Mouse (Mus musculus) E14TG2a.4 (cell line): ENCODE results near the gene Taf3.

Source experiments
- H3K27me3 ChIP-seq: 2 replicates; pipeline ENCODE4 v1.6.1; 2014; ENCODE audit warnings: low read length, control low read depth; ENCODE audit not compliant: insufficient read depth
- H3K36me3 ChIP-seq: 2 replicates; pipeline ENCODE4 v1.6.1; 2014; ENCODE audit warnings: low read length, control low read depth; ENCODE audit not compliant: insufficient read depth
- H3K4me1 ChIP-seq: replicated peaks from 2 replicates; pipeline ENCODE4 v1.6.1; 2014; ENCODE audit warnings: low read depth, low read length, control low read depth
- H3K4me3 ChIP-seq: replicated peaks from 2 replicates; pipeline ENCODE4 v1.5.1; 2014; ENCODE audit warnings: mild to moderate bottlenecking, low read length
- H3K9me3 ChIP-seq: 2 replicates; pipeline ENCODE4 v1.6.1; 2014; ENCODE audit warnings: low read length, control low read depth
- CTCF ChIP-seq: conservative IDR thresholded peaks from 2 replicates; pipeline ENCODE4 v1.5.1; 2014; ENCODE audit warnings: low read length
- NANOG ChIP-seq: IDR thresholded peaks from 2 replicates; pipeline ENCODE4 v1.6.1; 2014; ENCODE audit warnings: borderline replicate concordance, low read length, mixed read lengths
- POU5F1 ChIP-seq: IDR thresholded peaks from 2 replicates; pipeline ENCODE4 v1.6.1; 2014; ENCODE audit warnings: low read length, borderline replicate concordance

The Taf3 gene

GRCm38 (mm10) chr2:9926905-9927283, 121.5 kb downstream of the Taf3 start:
- peaks cover 21% of the 10 kb centered on the region; the same call in 1 of the 2 replicates for H3K36me3 ChIP-seq
- TF ChIP-seq NANOG (no peak), POU5F1 (no peak), CTCF (no peak)
- H3K27me3 ChIP-seq: no peaks in the 10 kb centered on the region
- peaks cover 10% of the 10 kb centered on the region for H3K4me1 ChIP-seq
- no peaks in the 10 kb centered on the region for H3K9me3 ChIP-seq
- H3K4me3 ChIP-seq: no peak overlapping the region

- Histone ChIP-seq H3K27me3 (no peaks in the 10 kb centered on the region), H3K36me3 (peaks cover 21% of the 10 kb centered on the region; the same call in 1 of the 2 replicates), H3K4me3 (no peak overlapping the region), H3K4me1 (peaks cover 10% of the 10 kb centered on the region), H3K9me3 (no peaks in the 10 kb centered on the region)
- TF ChIP-seq CTCF: no peak
Measured at GRCm38 (mm10) chr2:9926194-9926904, 122.0 kb downstream of the Taf3 start.

GRCm38 (mm10) chr2:9918691-9919471, 129.5 kb downstream of the Taf3 start:
- TF ChIP-seq POU5F1 (no peak), CTCF (no peak), NANOG (no peak)
- no peaks in the 10 kb centered on the region for H3K27me3 ChIP-seq
- no peak overlapping the region for H3K4me3 ChIP-seq
- H3K4me1 ChIP-seq: peaks cover 12% of the 10 kb centered on the region
- H3K36me3 ChIP-seq: peaks cover 52% of the 10 kb centered on the region
- no peaks in the 10 kb centered on the region for H3K9me3 ChIP-seq

GRCm38 (mm10) chr2:9917602-9918001, 130.8 kb downstream of the Taf3 start:
- TF ChIP-seq CTCF: no peak
- TF ChIP-seq POU5F1: no peak
- TF ChIP-seq NANOG: no peak
- peaks cover 8% of the 10 kb centered on the region; the same call in 1 of the 2 replicates for H3K4me1 ChIP-seq
- no peaks in the 10 kb centered on the region for H3K9me3 ChIP-seq
- no peaks in the 10 kb centered on the region for H3K27me3 ChIP-seq
- no peak overlapping the region for H3K4me3 ChIP-seq
- peaks cover 49% of the 10 kb centered on the region for H3K36me3 ChIP-seq

GRCm38 (mm10) chr2:9905995-9906394, 142.4 kb downstream of the Taf3 start:
- H3K27me3 ChIP-seq: 0 out of 2 replicates have a peak, but pooled peaks cover 2% of the 10 kb centered on the region
- no peaks in the 10 kb centered on the region for H3K9me3 ChIP-seq
- peaks cover 23% of the 10 kb centered on the region for H3K4me1 ChIP-seq
- TF ChIP-seq CTCF: no peak
- no peak for TF ChIP-seq NANOG
- no peak for TF ChIP-seq POU5F1
- no peaks in the 10 kb centered on the region for H3K36me3 ChIP-seq
- no peak overlapping the region for H3K4me3 ChIP-seq

- Histone ChIP-seq H3K4me3 (no peak overlapping the region), H3K27me3 (peaks cover 12% of the 10 kb centered on the region), H3K9me3 (no peaks in the 10 kb centered on the region), H3K4me1 (peaks cover 32% of the 10 kb centered on the region), H3K36me3 (no peaks in the 10 kb centered on the region)
- TF ChIP-seq NANOG (no peak), CTCF (no peak), POU5F1 (no peak)
Measured at GRCm38 (mm10) chr2:9903854-9904560, 144.4 kb downstream of the Taf3 start.

- Histone ChIP-seq H3K27me3 (peaks cover 70% of the 10 kb centered on the region), H3K36me3 (no peaks in the 10 kb centered on the region), H3K4me3 (no peak overlapping the region), H3K9me3 (no peaks in the 10 kb centered on the region), H3K4me1 (peaks cover 49% of the 10 kb centered on the region)
- TF ChIP-seq CTCF (no peak), NANOG (peak; percentile 10; the same call in 1 of the 2 replicates)
Measured at GRCm38 (mm10) chr2:9897846-9898245, 150.6 kb downstream of the Taf3 start.

- H3K9me3 ChIP-seq: no peaks in the 10 kb centered on the region
- H3K4me1 ChIP-seq: peaks cover 49% of the 10 kb centered on the region
- TF ChIP-seq POU5F1 (no peak), NANOG (no peak), CTCF (no peak)
- H3K27me3 ChIP-seq: peaks cover 81% of the 10 kb centered on the region
- H3K36me3 ChIP-seq: no peaks in the 10 kb centered on the region
- peak overlapping the region; percentile 54 for H3K4me3 ChIP-seq
Measured at GRCm38 (mm10) chr2:9896097-9896770, 152.2 kb downstream of the Taf3 start.
